Mouse (Mus musculus): ENCODE measurements around the gene Pard6a. TPM values are rescaled to one million over a fixed set of nuclear protein-coding genes. Genes with fewer than 3 reads are reported as not detected.

Pard6a gene
- polyA plus RNA-seq, 1 experiment from 2014 or later: 17.5 TPM

GRCm38 (mm10) chr8:105704146-105704812 is 3.3 kb downstream of the Pard6a start:
- ATAC-seq (replicated peaks; ENCODE audit: low FRiP score, low TSS enrichment, low read depth) (no peak), DNase-seq (ENCODE audit: low spot score) (no peak)
- Histone ChIP-seq H3K36me3 (ENCODE audit: control insufficient read depth, insufficient read depth, low read length) (peaks cover 13% of the 10 kb centered on the region), H3K27me3 (replicated peaks; ENCODE audit: control insufficient read depth, insufficient read depth, low read length) (no peaks in the 10 kb centered on the region), H3K4me2 (ENCODE audit: low read length) (no peak overlapping the region), H3K9me3 (ENCODE audit: control insufficient read depth, low read length) (no peaks in the 10 kb centered on the region), H3K27ac (ENCODE audit: low read depth) (no peak overlapping the region), H3K9ac (ENCODE audit: low read length) (no peak overlapping the region), H3K4me1 (replicated peaks; ENCODE audit: control insufficient read depth, insufficient read depth, low read length) (peaks cover 17% of the 10 kb centered on the region; the same call in 1 of the 2 replicates), H3K4me3 (ENCODE audit: low read depth, low read length) (no peak overlapping the region)
- WGBS: 92% methylated on average over 34 of the region's 34 CpGs

DNA sequence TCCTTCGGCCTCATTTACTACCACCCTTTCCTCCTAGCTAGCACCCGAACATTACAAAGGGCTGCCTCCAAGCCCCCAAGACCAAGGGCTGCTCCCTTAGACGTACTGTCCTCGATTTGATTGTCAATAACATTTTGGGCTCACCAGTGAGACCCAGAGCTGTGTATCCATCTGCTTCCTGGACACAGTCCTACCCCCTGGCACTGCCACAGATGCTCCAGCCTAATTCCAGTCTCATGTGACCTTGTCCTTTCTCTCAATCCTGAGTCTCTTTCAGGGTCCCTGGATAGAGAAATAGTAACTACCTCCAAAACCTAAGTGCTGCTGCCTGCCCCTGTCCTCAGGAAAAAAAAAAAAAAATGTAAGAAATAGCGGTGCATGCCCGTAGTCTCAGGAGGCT is 4.0 kb downstream of the Pard6a start:
- Histone ChIP-seq H3K27ac (ENCODE audit: low read depth) (no peak overlapping the region), H3K4me2 (ENCODE audit: low read length) (no peak overlapping the region), H3K9ac (ENCODE audit: low read length) (no peak overlapping the region), H3K4me1 (replicated peaks; ENCODE audit: control insufficient read depth, insufficient read depth, low read length) (peaks cover 15% of the 10 kb centered on the region; the same call in 1 of the 2 replicates), H3K4me3 (ENCODE audit: low read depth, low read length) (no peak overlapping the region), H3K36me3 (ENCODE audit: control insufficient read depth, insufficient read depth, low read length) (peaks cover 13% of the 10 kb centered on the region), H3K9me3 (ENCODE audit: control insufficient read depth, low read length) (no peaks in the 10 kb centered on the region), H3K27me3 (replicated peaks; ENCODE audit: control insufficient read depth, insufficient read depth, low read length) (no peaks in the 10 kb centered on the region)
- 84% methylated on average over 6 of the region's 6 CpGs for WGBS
- ATAC-seq (replicated peaks; ENCODE audit: low FRiP score, low TSS enrichment, low read depth) (no peak), DNase-seq (ENCODE audit: low spot score) (no peak)

GRCm38 (mm10) chr8:105706426-105706825 is 5.5 kb downstream of the Pard6a start:
- no peak overlapping the region for H3K9ac ChIP-seq (ENCODE audit: low read length)
- 0 out of 2 replicates have a peak, but pooled peaks cover 11% of the 10 kb centered on the region for H3K4me1 ChIP-seq (replicated peaks; ENCODE audit: control insufficient read depth, insufficient read depth, low read length)
- H3K4me2 ChIP-seq (ENCODE audit: low read length): peak overlapping the region; percentile 95
- 80% methylated on average over 12 of the region's 12 CpGs for WGBS
- ATAC-seq (replicated peaks; ENCODE audit: low FRiP score, low TSS enrichment, low read depth): no peak
- H3K27me3 ChIP-seq (replicated peaks; ENCODE audit: control insufficient read depth, insufficient read depth, low read length): no peaks in the 10 kb centered on the region
- no peak overlapping the region for H3K4me3 ChIP-seq (ENCODE audit: low read depth, low read length)
- peaks cover 13% of the 10 kb centered on the region for H3K36me3 ChIP-seq (ENCODE audit: control insufficient read depth, insufficient read depth, low read length)
- no peaks in the 10 kb centered on the region for H3K9me3 ChIP-seq (ENCODE audit: control insufficient read depth, low read length)
- no peak overlapping the region for H3K27ac ChIP-seq (ENCODE audit: low read depth)
- DNase-seq (ENCODE audit: low spot score): no peak

DNA sequence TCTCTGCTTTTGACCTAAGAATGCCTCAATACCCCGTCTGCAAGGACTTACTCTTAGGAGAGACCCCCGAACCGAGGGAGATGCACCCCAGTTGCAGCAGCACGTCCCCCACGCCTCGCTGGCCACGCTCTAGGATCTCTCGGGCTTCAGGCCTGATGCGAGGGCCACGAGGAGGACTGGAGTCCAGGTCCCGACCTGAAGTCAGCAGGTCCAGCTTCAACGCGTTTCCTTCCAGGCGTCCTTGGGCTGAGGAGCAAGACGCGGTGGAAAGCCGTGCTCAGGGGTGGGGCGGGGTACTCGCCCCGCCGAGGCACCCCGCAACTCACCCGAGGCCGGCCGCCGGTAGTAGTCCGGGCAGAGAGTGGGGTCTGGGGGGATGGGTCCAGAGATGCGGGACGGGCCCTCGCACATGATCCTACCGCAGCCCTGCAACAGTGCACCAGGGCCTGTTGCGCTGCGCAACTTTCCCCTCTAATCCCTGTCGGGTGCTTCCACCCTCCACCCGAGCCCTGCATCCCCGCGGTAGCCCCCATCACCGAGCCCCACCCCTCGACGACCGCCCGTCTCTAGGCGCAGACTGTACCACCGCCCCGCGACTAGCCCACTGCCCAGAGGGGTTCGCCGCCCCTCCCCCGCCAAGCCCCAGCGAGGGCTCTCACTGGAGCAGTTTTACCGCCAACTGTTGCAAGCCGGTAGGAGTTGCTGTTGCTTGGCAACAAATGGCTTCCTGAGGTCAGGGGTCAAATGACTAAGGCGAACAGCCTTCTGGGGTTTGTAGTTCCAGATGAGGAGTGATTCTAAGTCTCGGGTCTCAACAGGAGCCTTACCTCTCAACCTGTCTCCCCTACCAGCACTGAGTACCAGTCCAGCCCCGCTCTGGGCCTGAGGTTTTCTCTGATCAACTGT is 6.8 kb downstream of the Pard6a start, which contains the start of the genes 4933405L10Rik and Enkd1:
Gene 4933405L10Rik (plus strand): TSS at position 158 of the 906 bp plus-strand sequence.
Gene Enkd1 (minus strand): TSS at position 713 of the 906 bp plus-strand sequence.
- H3K4me2 ChIP-seq (ENCODE audit: low read length): peak within 1 kb of the TSS; percentile 95
- H3K27ac ChIP-seq (ENCODE audit: low read depth): no peak within 1 kb of the TSS
- under 1% methylated on average over 53 of the region's 55 CpGs for WGBS
- 0 out of 2 replicates have a peak, but pooled peaks cover 5% of the 10 kb centered on the region for H3K4me1 ChIP-seq (replicated peaks; ENCODE audit: control insufficient read depth, insufficient read depth, low read length)
- no peaks in the 10 kb centered on the region for H3K27me3 ChIP-seq (replicated peaks; ENCODE audit: control insufficient read depth, insufficient read depth, low read length)
- peak; percentile 79 for ATAC-seq (replicated peaks; ENCODE audit: low FRiP score, low TSS enrichment, low read depth)
- peaks cover 13% of the 10 kb centered on the region for H3K36me3 ChIP-seq (ENCODE audit: control insufficient read depth, insufficient read depth, low read length)
- H3K4me3 ChIP-seq (ENCODE audit: low read depth, low read length): peak within 1 kb of the TSS; percentile 82
- peak within 1 kb of the TSS; percentile 59 for H3K9ac ChIP-seq (ENCODE audit: low read length)
- no peaks in the 10 kb centered on the region for H3K9me3 ChIP-seq (ENCODE audit: control insufficient read depth, low read length)
- DNase-seq (ENCODE audit: low spot score): peak; percentile 93

DNA sequence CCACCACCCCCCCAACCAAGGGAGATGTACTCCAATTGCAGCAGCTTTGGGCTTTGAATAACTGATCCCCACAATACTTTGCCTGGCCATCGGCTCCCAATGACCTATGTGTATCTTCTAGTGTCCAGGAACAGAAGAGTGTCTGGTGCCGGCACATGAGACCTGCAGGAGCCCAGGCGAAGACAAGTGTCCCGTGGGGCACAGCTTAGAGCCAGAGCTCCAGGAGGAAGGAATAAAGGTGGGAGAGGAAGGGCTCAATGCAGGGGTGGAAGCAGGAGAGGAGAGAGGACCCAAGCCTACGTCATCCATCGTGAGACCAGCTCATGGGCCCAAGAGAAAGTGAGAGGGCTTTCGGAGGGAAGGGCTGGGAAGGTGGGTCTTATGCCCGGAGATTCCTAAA is 7.7 kb downstream of the Pard6a start:
- Histone ChIP-seq H3K4me1 (replicated peaks; ENCODE audit: control insufficient read depth, insufficient read depth, low read length) (0 out of 2 replicates have a peak, but pooled peaks cover 5% of the 10 kb centered on the region), H3K27me3 (replicated peaks; ENCODE audit: control insufficient read depth, insufficient read depth, low read length) (no peaks in the 10 kb centered on the region), H3K4me2 (ENCODE audit: low read length) (no peak overlapping the region), H3K4me3 (ENCODE audit: low read depth, low read length) (no peak overlapping the region), H3K27ac (ENCODE audit: low read depth) (no peak overlapping the region), H3K9ac (ENCODE audit: low read length) (no peak overlapping the region), H3K9me3 (ENCODE audit: control insufficient read depth, low read length) (no peaks in the 10 kb centered on the region), H3K36me3 (ENCODE audit: control insufficient read depth, insufficient read depth, low read length) (peaks cover 6% of the 10 kb centered on the region)
- WGBS: 92% methylated on average over 8 of the region's 8 CpGs
- no peak for ATAC-seq (replicated peaks; ENCODE audit: low FRiP score, low TSS enrichment, low read depth)
- no peak for DNase-seq (ENCODE audit: low spot score)

DNA sequence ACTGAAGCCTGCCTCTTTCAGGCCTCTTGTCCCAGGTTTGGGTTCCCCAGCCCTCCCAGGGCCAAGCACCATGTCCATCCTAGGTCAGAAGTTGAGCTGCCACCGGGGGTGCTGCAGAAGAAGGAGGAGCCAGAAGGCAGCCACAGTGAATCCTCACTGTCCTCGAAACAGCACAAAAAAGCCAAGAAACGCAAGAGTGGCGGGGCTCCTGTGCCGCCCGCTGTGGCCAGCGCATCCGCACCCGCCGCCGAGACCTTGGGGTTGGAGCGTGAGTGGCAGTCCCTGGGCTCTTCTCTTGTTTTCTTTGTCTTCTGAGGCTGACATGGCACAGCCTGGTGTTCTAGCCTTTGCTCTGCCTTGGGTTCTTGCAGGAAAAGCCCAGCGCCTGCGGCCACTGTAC is 8.4 kb downstream of the Pard6a start:
- no peak overlapping the region for H3K27ac ChIP-seq (ENCODE audit: low read depth)
- H3K4me2 ChIP-seq (ENCODE audit: low read length): no peak overlapping the region
- 70% methylated on average over 12 of the region's 14 CpGs for WGBS
- no peak overlapping the region for H3K9ac ChIP-seq (ENCODE audit: low read length)
- no peak overlapping the region for H3K4me3 ChIP-seq (ENCODE audit: low read depth, low read length)
- H3K4me1 ChIP-seq (replicated peaks; ENCODE audit: control insufficient read depth, insufficient read depth, low read length): 0 out of 2 replicates have a peak, but pooled peaks cover 5% of the 10 kb centered on the region
- H3K27me3 ChIP-seq (replicated peaks; ENCODE audit: control insufficient read depth, insufficient read depth, low read length): no peaks in the 10 kb centered on the region
- no peak for ATAC-seq (replicated peaks; ENCODE audit: low FRiP score, low TSS enrichment, low read depth)
- no peaks in the 10 kb centered on the region for H3K9me3 ChIP-seq (ENCODE audit: control insufficient read depth, low read length)
- no peak for DNase-seq (ENCODE audit: low spot score)
- no peaks in the 10 kb centered on the region; the same call in 1 of the 2 replicates for H3K36me3 ChIP-seq (ENCODE audit: control insufficient read depth, insufficient read depth, low read length)

- H3K9ac ChIP-seq (ENCODE audit: low read length): no peak overlapping the region
- no peak for ATAC-seq (replicated peaks; ENCODE audit: low FRiP score, low TSS enrichment, low read depth)
- H3K4me1 ChIP-seq (replicated peaks; ENCODE audit: control insufficient read depth, insufficient read depth, low read length): no peaks in the 10 kb centered on the region
- no peaks in the 10 kb centered on the region for H3K36me3 ChIP-seq (ENCODE audit: control insufficient read depth, insufficient read depth, low read length)
- DNase-seq (ENCODE audit: low spot score): no peak
- H3K4me3 ChIP-seq (ENCODE audit: low read depth, low read length): no peak overlapping the region
- no peaks in the 10 kb centered on the region for H3K9me3 ChIP-seq (ENCODE audit: control insufficient read depth, low read length)
- no peaks in the 10 kb centered on the region for H3K27me3 ChIP-seq (replicated peaks; ENCODE audit: control insufficient read depth, insufficient read depth, low read length)
- H3K4me2 ChIP-seq (ENCODE audit: low read length): no peak overlapping the region
- no peak overlapping the region for H3K27ac ChIP-seq (ENCODE audit: low read depth)
- 80% methylated on average over 3 of the region's 3 CpGs for WGBS
These were observed 11.3 kb downstream of the Pard6a start for GRCm38 (mm10) chr8:105712286-105712685.

DNA sequence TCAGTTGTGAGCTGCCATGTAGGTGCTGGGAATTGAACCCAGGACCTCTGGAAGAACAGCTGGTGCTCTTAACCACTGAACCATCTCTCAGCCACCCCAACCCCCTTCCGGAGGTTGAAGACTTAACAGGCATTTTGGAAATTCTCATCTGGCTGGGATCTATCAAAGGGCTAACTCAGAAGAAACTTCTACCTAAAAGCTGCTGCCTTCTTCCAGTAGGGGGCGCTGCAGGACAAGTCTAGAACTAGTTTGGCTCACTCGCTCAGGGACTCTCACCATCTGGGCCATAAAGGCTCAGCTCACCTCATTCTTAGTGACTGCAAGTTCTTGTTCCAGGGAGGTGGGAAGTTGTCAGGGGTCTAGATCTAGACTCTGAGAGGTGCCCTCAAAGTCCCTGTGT is 13.2 kb downstream of the Pard6a start:
- 5% methylated on average over 3 of the region's 3 CpGs for WGBS
- Histone ChIP-seq H3K36me3 (ENCODE audit: control insufficient read depth, insufficient read depth, low read length) (no peaks in the 10 kb centered on the region), H3K4me3 (ENCODE audit: low read depth, low read length) (no peak overlapping the region), H3K9me3 (ENCODE audit: control insufficient read depth, low read length) (no peaks in the 10 kb centered on the region), H3K9ac (ENCODE audit: low read length) (no peak overlapping the region), H3K4me2 (ENCODE audit: low read length) (no peak overlapping the region), H3K27me3 (replicated peaks; ENCODE audit: control insufficient read depth, insufficient read depth, low read length) (no peaks in the 10 kb centered on the region), H3K4me1 (replicated peaks; ENCODE audit: control insufficient read depth, insufficient read depth, low read length) (no peaks in the 10 kb centered on the region), H3K27ac (ENCODE audit: low read depth) (no peak overlapping the region)
- ATAC-seq (replicated peaks; ENCODE audit: low FRiP score, low TSS enrichment, low read depth): peak; percentile 76; the same call in 1 of the 2 replicates
- peak; percentile 97 for DNase-seq (ENCODE audit: low spot score)
